Mouse (Mus musculus): ENCODE results near the gene Glud1. TPM values are rescaled to one million over a fixed set of nuclear protein-coding genes. Genes with fewer than 3 reads are reported as not detected.
"Not testable (repeated sequence)": the region's sequence is repeated elsewhere in the genome, so short reads cannot be mapped to it uniquely, and the experiment has no call there.

The Glud1 gene
- polyA plus RNA-seq, 1 experiment from 2014 or later, result 152 TPM

GRCm38 (mm10) chr14:34363490-34364253 is 53.1 kb downstream of the Glud1 start:
- peak overlapping the region; percentile 86 for H3K4me2 ChIP-seq (ENCODE audit: low read depth, low read length)
- no peaks in the 10 kb centered on the region for H3K9me3 ChIP-seq (ENCODE audit: control insufficient read depth, low read length)
- no peak overlapping the region; the same call in 1 of the 2 replicates for H3K27ac ChIP-seq (ENCODE audit: low read depth, low read length)
- peak overlapping the region; percentile 37 for H3K4me3 ChIP-seq (ENCODE audit: low read depth, low read length)
- peak; percentile 85 for ATAC-seq (ENCODE audit: low read depth)
- H3K9ac ChIP-seq (replicated peaks; ENCODE audit: low read depth, low read length), result peak overlapping the region; percentile 54
- no peaks in the 10 kb centered on the region for H3K4me1 ChIP-seq (ENCODE audit: control insufficient read depth, insufficient read depth, low read length)
- H3K27me3 ChIP-seq (ENCODE audit: control insufficient read depth, insufficient read depth, low read length), result no peaks in the 10 kb centered on the region
- WGBS, result 1% methylated on average over 32 of the region's 32 CpGs
- no peaks in the 10 kb centered on the region for H3K36me3 ChIP-seq (ENCODE audit: control insufficient read depth, insufficient read depth, low read length)

GRCm38 (mm10) chr14:34364254-34365146 is 54.0 kb downstream of the Glud1 start:
- not testable (repeated sequence) for H3K4me1 ChIP-seq (ENCODE audit: control insufficient read depth, insufficient read depth, low read length); H3K36me3 ChIP-seq (ENCODE audit: control insufficient read depth, insufficient read depth, low read length); H3K9me3 ChIP-seq (ENCODE audit: control insufficient read depth, low read length); H3K27me3 ChIP-seq (ENCODE audit: control insufficient read depth, insufficient read depth, low read length); H3K27ac ChIP-seq (ENCODE audit: low read depth, low read length); ATAC-seq (ENCODE audit: low read depth)
- H3K4me3 ChIP-seq (ENCODE audit: low read depth, low read length), result peak overlapping the region; percentile 37
- 76% methylated on average over 15 of the region's 15 CpGs for WGBS
- peak overlapping the region; percentile 54; the same call in 1 of the 2 replicates for H3K9ac ChIP-seq (replicated peaks; ENCODE audit: low read depth, low read length)
- H3K4me2 ChIP-seq (ENCODE audit: low read depth, low read length), result peak overlapping the region; percentile 86

GRCm38 (mm10) chr14:34365147-34365507 is 54.6 kb downstream of the Glud1 start:
- H3K36me3 ChIP-seq (ENCODE audit: control insufficient read depth, insufficient read depth, low read length), result no peaks in the 10 kb centered on the region
- WGBS, result 91% methylated on average over 2 of the region's 2 CpGs
- H3K27me3 ChIP-seq (ENCODE audit: control insufficient read depth, insufficient read depth, low read length), result no peaks in the 10 kb centered on the region
- H3K4me3 ChIP-seq (ENCODE audit: low read depth, low read length), result no peak overlapping the region
- no peaks in the 10 kb centered on the region for H3K9me3 ChIP-seq (ENCODE audit: control insufficient read depth, low read length)
- H3K9ac ChIP-seq (replicated peaks; ENCODE audit: low read depth, low read length), result no peak overlapping the region
- no peaks in the 10 kb centered on the region for H3K4me1 ChIP-seq (ENCODE audit: control insufficient read depth, insufficient read depth, low read length)
- no peak overlapping the region for H3K27ac ChIP-seq (ENCODE audit: low read depth, low read length)
- no peak overlapping the region for H3K4me2 ChIP-seq (ENCODE audit: low read depth, low read length)
- no peak for ATAC-seq (ENCODE audit: low read depth)

- 67% methylated on average over 3 of the region's 3 CpGs for WGBS
These were observed 59.7 kb downstream of the Glud1 start for GRCm38 (mm10) chr14:34370203-34370602.

GRCm38 (mm10) chr14:34370921-34371320 is 60.4 kb downstream of the Glud1 start:
- peaks cover 4% of the 10 kb centered on the region for H3K4me1 ChIP-seq (ENCODE audit: control insufficient read depth, insufficient read depth, low read length)
- H3K9me3 ChIP-seq (ENCODE audit: control insufficient read depth, low read length), result no peaks in the 10 kb centered on the region
- no peak overlapping the region for H3K9ac ChIP-seq (replicated peaks; ENCODE audit: low read depth, low read length)
- 91% methylated on average over 3 of the region's 3 CpGs for WGBS
- no peak overlapping the region for H3K4me2 ChIP-seq (ENCODE audit: low read depth, low read length)
- H3K4me3 ChIP-seq (ENCODE audit: low read depth, low read length), result no peak overlapping the region
- no peak for ATAC-seq (ENCODE audit: low read depth)
- H3K27ac ChIP-seq (ENCODE audit: low read depth, low read length), result no peak overlapping the region
- H3K36me3 ChIP-seq (ENCODE audit: control insufficient read depth, insufficient read depth, low read length), result no peaks in the 10 kb centered on the region
- H3K27me3 ChIP-seq (ENCODE audit: control insufficient read depth, insufficient read depth, low read length), result no peaks in the 10 kb centered on the region

More at GRCm38 (mm10) chr14:34370203-34370602, 59.7 kb downstream of the Glud1 start:
- Histone ChIP-seq H3K4me2 (ENCODE audit: low read depth, low read length) (no peak overlapping the region), H3K27me3 (ENCODE audit: control insufficient read depth, insufficient read depth, low read length) (no peaks in the 10 kb centered on the region), H3K9ac (replicated peaks; ENCODE audit: low read depth, low read length) (no peak overlapping the region), H3K9me3 (ENCODE audit: control insufficient read depth, low read length) (no peaks in the 10 kb centered on the region), H3K27ac (ENCODE audit: low read depth, low read length) (no peak overlapping the region), H3K36me3 (ENCODE audit: control insufficient read depth, insufficient read depth, low read length) (no peaks in the 10 kb centered on the region), H3K4me3 (ENCODE audit: low read depth, low read length) (no peak overlapping the region), H3K4me1 (ENCODE audit: control insufficient read depth, insufficient read depth, low read length) (peaks cover 4% of the 10 kb centered on the region)
- no peak for ATAC-seq (ENCODE audit: low read depth)

GRCm38 (mm10) chr14:34371763-34372162 is 61.2 kb downstream of the Glud1 start:
- WGBS, result 90% methylated on average over 2 of the region's 2 CpGs
- Histone ChIP-seq H3K4me1 (ENCODE audit: control insufficient read depth, insufficient read depth, low read length) (peaks cover 4% of the 10 kb centered on the region), H3K4me2 (ENCODE audit: low read depth, low read length) (peak overlapping the region; percentile 4; the same call in 1 of the 2 replicates), H3K4me3 (ENCODE audit: low read depth, low read length) (no peak overlapping the region), H3K27me3 (ENCODE audit: control insufficient read depth, insufficient read depth, low read length) (no peaks in the 10 kb centered on the region), H3K27ac (ENCODE audit: low read depth, low read length) (no peak overlapping the region), H3K9me3 (ENCODE audit: control insufficient read depth, low read length) (no peaks in the 10 kb centered on the region), H3K36me3 (ENCODE audit: control insufficient read depth, insufficient read depth, low read length) (no peaks in the 10 kb centered on the region), H3K9ac (replicated peaks; ENCODE audit: low read depth, low read length) (no peak overlapping the region)
- ATAC-seq (ENCODE audit: low read depth), result no peak; the same call in 1 of the 2 replicates

- Histone ChIP-seq H3K27ac (ENCODE audit: low read depth, low read length) (no peak overlapping the region), H3K4me1 (ENCODE audit: control insufficient read depth, insufficient read depth, low read length) (peaks cover 4% of the 10 kb centered on the region), H3K36me3 (ENCODE audit: control insufficient read depth, insufficient read depth, low read length) (no peaks in the 10 kb centered on the region), H3K9ac (replicated peaks; ENCODE audit: low read depth, low read length) (no peak overlapping the region), H3K9me3 (ENCODE audit: control insufficient read depth, low read length) (no peaks in the 10 kb centered on the region), H3K4me2 (ENCODE audit: low read depth, low read length) (peak overlapping the region; percentile 9; the same call in 1 of the 2 replicates), H3K4me3 (ENCODE audit: low read depth, low read length) (no peak overlapping the region), H3K27me3 (ENCODE audit: control insufficient read depth, insufficient read depth, low read length) (no peaks in the 10 kb centered on the region)
- ATAC-seq (ENCODE audit: low read depth), result 0 out of 2 replicates have a peak, but pooled peaks have one; percentile 33
- 82% methylated on average over 6 of the region's 6 CpGs for WGBS
These were observed 62.1 kb downstream of the Glud1 start for GRCm38 (mm10) chr14:34372646-34373045.

GRCm38 (mm10) chr14:34373581-34373980 is 63.1 kb downstream of the Glud1 start:
- peak overlapping the region; percentile 8; the same call in 1 of the 2 replicates for H3K9ac ChIP-seq (replicated peaks; ENCODE audit: low read depth, low read length)
- WGBS, result 82% methylated on average over 6 of the region's 6 CpGs

More at GRCm38 (mm10) chr14:34373581-34373980, 63.1 kb downstream of the Glud1 start:
- Histone ChIP-seq H3K4me3 (ENCODE audit: low read depth, low read length) (peak overlapping the region; percentile 11), H3K9me3 (ENCODE audit: control insufficient read depth, low read length) (no peaks in the 10 kb centered on the region), H3K36me3 (ENCODE audit: control insufficient read depth, insufficient read depth, low read length) (no peaks in the 10 kb centered on the region), H3K4me1 (ENCODE audit: control insufficient read depth, insufficient read depth, low read length) (peaks cover 4% of the 10 kb centered on the region), H3K27ac (ENCODE audit: low read depth, low read length) (no peak overlapping the region), H3K4me2 (ENCODE audit: low read depth, low read length) (peak overlapping the region; percentile 9; the same call in 1 of the 2 replicates), H3K27me3 (ENCODE audit: control insufficient read depth, insufficient read depth, low read length) (no peaks in the 10 kb centered on the region)
- ATAC-seq (ENCODE audit: low read depth), result no peak
